Mouse (Mus musculus) midbrain, embryonic 12.5 days (tissue): ENCODE data around the gene Podn. TPM values are rescaled to one million over a fixed set of nuclear protein-coding genes. Genes with fewer than 3 reads are reported as not detected.

Experiments
- ATAC-seq: fragments of 200-750 bp; cut with Nextera tagmentation; 2 replicates; pipeline ENCODE4 v1.8.0; 2017; ENCODE audit warnings: low read depth, moderate TSS enrichment, moderate library complexity; ENCODE audit not compliant: low FRiP score
- H3K27ac ChIP-seq: fragments of 300-500 bp; sonication (generic); replicated peaks from 2 replicates; pipeline ENCODE4 v1.5.1; 2016; ENCODE audit warnings: mild to moderate bottlenecking
- H3K27me3 ChIP-seq: fragments of 300-500 bp; sonication (generic); 2 replicates; pipeline ENCODE4 v1.6.1; 2016; ENCODE audit warnings: mild to moderate bottlenecking
- H3K36me3 ChIP-seq: fragments of 300-500 bp; sonication (generic); 2 replicates; pipeline ENCODE4 v1.6.1; 2016
- H3K4me1 ChIP-seq: fragments of 300-500 bp; sonication (generic); 2 replicates; pipeline ENCODE4 v1.6.1; 2016
- H3K4me2 ChIP-seq: fragments of 300-500 bp; sonication (generic); replicated peaks from 2 replicates; pipeline ENCODE4 v1.6.1; 2016; ENCODE audit warnings: mild to moderate bottlenecking, moderate library complexity
- H3K4me3 ChIP-seq: fragments of 300-500 bp; sonication (generic); 2 replicates; pipeline ENCODE4 v1.5.1; 2016; ENCODE audit warnings: mild to moderate bottlenecking
- H3K9ac ChIP-seq: fragments of 300-500 bp; sonication (generic); replicated peaks from 2 replicates; pipeline ENCODE4 v1.6.1; 2016; ENCODE audit warnings: mild to moderate bottlenecking, moderate library complexity
- H3K9me3 ChIP-seq: fragments of 300-500 bp; sonication (generic); 2 replicates; pipeline ENCODE4 v1.6.1; 2016; ENCODE audit warnings: mild to moderate bottlenecking
- WGBS: fragments of 180-500 bp; shearing (Covaris S2); methylation state at CpG from one replicate; pipeline ENCODE4 v1.1.7; 2016; 5-methylcytosine and 5-hydroxymethylcytosine counted together
- polyA plus RNA-seq: library from polyadenylated mRNA; unstranded; fragments of >200 nt; fragmentation: Nextera tagmentation; extraction: Ambion mirVana; gene quantifications from 2 replicates; pipeline ENCODE4 v1.2.1, GENCODE M21; 2016

Gene Podn
- polyA plus RNA-seq, 1 experiment from 2014 or later, result 0.20 TPM

DNA sequence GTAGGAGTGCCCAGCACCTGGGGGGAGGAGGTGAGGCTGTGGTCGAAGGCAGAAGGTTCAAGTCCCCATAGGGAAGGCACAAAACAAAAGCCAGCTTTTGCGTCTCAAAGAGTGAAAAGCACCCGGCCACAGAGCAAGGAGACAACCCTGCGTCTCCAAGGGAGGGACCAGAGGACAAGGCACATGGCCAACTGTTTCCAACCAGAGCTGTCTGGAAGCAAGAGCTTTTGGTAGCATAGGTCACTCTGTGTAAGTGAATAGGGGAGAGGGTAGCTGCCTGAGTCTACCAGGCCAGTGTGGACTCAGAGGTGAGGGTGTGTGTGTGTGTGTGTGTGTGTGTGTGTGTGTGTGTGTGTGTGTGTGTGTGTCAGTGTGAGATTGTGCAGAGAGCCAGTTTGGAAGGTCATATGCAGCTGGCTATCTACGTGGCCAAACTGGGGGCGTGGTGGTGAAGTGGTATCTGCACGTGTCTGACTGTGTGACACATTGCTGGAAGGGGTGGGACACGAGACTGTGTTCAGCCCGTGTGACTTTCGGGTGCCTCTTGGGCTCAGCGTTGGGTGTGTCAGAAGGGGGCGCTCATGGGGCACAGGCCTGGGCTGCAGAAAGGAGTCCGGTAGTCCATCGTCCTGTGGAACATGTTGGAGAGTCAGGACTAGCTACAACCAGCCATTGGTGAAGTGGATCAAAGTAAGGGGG is 81.0 kb downstream of the Podn start:
- Histone ChIP-seq H3K9me3 (no peaks in the 10 kb centered on the region), H3K27me3 (no peaks in the 10 kb centered on the region; the same call in 1 of the 2 replicates), H3K9ac (no peak overlapping the region), H3K27ac (no peak overlapping the region), H3K4me2 (no peak overlapping the region), H3K4me1 (peaks cover 11% of the 10 kb centered on the region), H3K36me3 (no peaks in the 10 kb centered on the region), H3K4me3 (no peak overlapping the region)
- 62% methylated on average over 14 of the region's 14 CpGs for WGBS
- no peak for ATAC-seq

DNA sequence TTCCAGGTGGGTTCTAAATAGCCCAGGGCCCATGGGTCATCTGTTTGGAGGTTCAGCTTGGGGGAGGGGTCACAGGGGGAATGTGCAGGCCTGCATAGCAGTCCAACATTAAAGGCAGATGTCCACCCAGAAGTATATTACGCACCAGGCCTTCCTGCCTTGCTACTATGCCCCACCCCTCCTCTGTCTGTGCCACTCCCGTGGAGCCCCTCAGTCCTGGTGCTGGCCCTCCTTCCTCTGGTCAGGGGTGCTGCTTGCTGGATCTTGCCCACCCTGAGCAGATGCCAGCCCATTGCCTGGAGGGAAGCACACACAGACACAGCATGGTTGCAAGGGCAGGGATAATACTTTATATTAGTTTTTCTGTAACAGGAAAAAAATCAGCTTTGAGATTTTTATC is 81.8 kb downstream of the Podn start:
- no peak for ATAC-seq
- H3K9ac ChIP-seq, result no peak overlapping the region
- no peaks in the 10 kb centered on the region; the same call in 1 of the 2 replicates for H3K27me3 ChIP-seq
- no peak overlapping the region for H3K27ac ChIP-seq
- H3K4me1 ChIP-seq, result peaks cover 11% of the 10 kb centered on the region
- H3K36me3 ChIP-seq, result no peaks in the 10 kb centered on the region
- WGBS, result 64% methylated on average over 2 of the region's 2 CpGs
- H3K9me3 ChIP-seq, result no peaks in the 10 kb centered on the region
- no peak overlapping the region for H3K4me3 ChIP-seq
- H3K4me2 ChIP-seq, result no peak overlapping the region

DNA sequence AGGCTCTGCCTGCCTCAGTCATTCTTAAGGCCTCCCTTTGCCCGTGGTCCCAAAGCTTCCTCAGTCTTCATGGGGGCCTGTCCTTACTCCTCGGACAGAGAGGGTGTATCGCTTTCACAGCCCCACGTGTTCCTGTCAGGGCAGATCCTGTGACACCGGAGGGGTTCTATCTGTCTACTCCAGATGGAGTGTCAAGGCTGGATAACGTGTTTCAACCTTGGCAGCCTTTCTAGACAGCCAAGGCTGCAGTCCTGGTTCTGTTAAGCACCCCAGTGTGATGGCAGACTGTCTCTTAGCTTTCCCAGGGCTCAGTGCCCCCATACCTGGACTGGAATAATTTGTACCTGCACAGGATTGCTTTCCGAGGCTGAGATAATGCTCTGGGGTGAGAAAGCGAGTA is 87.7 kb downstream of the Podn start:
- Histone ChIP-seq H3K4me1 (no peaks in the 10 kb centered on the region), H3K9ac (no peak overlapping the region), H3K4me3 (no peak overlapping the region), H3K27ac (no peak overlapping the region), H3K27me3 (no peaks in the 10 kb centered on the region), H3K36me3 (no peaks in the 10 kb centered on the region), H3K4me2 (no peak overlapping the region), H3K9me3 (no peaks in the 10 kb centered on the region)
- no peak for ATAC-seq
- WGBS, result 86% methylated on average over 8 of the region's 8 CpGs

DNA sequence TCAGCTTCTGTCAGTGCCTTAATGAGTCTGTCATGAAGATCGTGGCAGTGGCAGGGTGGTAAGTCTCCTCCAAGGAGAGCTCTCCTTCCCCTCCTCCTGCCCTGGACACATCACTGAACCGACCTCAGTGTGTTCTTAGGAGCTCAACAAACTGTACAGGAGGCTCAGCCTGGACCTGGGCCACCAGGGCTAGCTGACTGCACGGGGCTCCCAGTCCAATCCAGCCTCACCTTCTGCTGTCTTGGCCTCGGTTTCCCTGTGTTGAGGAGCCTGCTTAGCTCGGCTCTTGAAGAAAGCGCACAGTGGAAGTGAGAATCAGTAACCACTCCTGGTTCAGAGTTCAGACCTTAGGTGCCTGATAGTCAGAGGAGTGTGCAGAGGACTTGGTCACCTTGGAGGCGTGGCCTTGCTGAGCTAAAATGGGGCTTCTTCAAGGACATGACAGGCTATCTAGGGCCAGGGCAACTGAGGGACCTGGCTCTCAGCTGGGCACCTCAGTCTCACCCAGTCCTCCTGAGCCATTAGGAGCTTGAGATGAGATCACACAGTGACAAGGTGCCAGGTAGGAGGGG is 88.6 kb downstream of the Podn start:
- ATAC-seq, result no peak
- Histone ChIP-seq H3K27me3 (no peaks in the 10 kb centered on the region), H3K4me1 (no peaks in the 10 kb centered on the region), H3K9ac (no peak overlapping the region), H3K9me3 (no peaks in the 10 kb centered on the region), H3K4me3 (no peak overlapping the region), H3K27ac (no peak overlapping the region), H3K36me3 (no peaks in the 10 kb centered on the region), H3K4me2 (no peak overlapping the region)
- 80% methylated on average over 7 of the region's 7 CpGs for WGBS

DNA sequence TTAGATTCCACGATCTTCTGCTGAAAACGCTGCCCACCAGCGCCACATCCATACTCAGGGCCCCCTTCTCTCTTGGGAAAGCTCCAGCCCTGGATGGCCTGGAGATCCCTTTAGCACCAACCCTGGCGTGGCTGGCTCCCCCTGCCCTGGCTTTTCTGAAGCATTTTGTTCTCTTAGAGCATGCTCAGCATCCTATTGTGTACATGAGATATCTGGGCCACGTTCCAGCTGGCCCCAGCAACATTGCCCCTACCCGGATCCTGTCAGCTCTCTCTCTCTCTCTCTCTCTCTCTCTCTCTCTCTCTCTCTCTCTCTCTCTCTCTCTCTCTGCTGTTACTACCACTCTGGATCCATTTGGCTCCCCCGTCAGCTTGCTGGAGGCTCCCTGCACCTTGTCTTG is 90.9 kb downstream of the Podn start:
- 63% methylated on average over 7 of the region's 7 CpGs for WGBS

DNA sequence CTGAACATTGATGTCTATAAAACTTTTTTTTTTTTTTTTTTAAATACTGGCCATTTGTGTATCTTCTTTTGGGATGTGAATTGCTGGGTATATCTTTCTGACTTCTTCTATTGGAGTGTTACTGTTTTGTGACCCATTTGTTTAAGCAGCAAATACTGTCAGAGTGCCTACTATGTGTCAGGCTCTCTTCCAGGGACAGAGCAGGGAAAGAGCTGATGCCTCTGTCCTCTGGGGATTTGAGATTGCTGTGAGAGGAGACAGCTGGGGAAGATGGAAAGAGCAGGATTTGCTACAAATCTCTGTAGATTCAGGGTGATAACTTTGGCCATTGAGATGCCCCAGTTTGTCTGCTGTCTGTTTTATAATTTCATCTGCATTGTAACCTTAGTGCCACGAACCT is 96.9 kb downstream of the Podn start:
- Histone ChIP-seq H3K4me3 (no peak overlapping the region), H3K4me2 (no peak overlapping the region), H3K27ac (no peak overlapping the region), H3K9me3 (no peaks in the 10 kb centered on the region), H3K36me3 (no peaks in the 10 kb centered on the region), H3K9ac (no peak overlapping the region), H3K27me3 (no peaks in the 10 kb centered on the region), H3K4me1 (no peaks in the 10 kb centered on the region)
- WGBS, result 71% methylated on average over 1 of the region's 1 CpGs
- no peak for ATAC-seq

More for the DNA sequence above, 90.9 kb downstream of the Podn start:
- Histone ChIP-seq H3K4me1 (no peaks in the 10 kb centered on the region), H3K27ac (no peak overlapping the region), H3K27me3 (no peaks in the 10 kb centered on the region), H3K36me3 (no peaks in the 10 kb centered on the region), H3K4me3 (no peak overlapping the region), H3K9me3 (no peaks in the 10 kb centered on the region), H3K4me2 (no peak overlapping the region), H3K9ac (no peak overlapping the region)
- no peak for ATAC-seq

DNA sequence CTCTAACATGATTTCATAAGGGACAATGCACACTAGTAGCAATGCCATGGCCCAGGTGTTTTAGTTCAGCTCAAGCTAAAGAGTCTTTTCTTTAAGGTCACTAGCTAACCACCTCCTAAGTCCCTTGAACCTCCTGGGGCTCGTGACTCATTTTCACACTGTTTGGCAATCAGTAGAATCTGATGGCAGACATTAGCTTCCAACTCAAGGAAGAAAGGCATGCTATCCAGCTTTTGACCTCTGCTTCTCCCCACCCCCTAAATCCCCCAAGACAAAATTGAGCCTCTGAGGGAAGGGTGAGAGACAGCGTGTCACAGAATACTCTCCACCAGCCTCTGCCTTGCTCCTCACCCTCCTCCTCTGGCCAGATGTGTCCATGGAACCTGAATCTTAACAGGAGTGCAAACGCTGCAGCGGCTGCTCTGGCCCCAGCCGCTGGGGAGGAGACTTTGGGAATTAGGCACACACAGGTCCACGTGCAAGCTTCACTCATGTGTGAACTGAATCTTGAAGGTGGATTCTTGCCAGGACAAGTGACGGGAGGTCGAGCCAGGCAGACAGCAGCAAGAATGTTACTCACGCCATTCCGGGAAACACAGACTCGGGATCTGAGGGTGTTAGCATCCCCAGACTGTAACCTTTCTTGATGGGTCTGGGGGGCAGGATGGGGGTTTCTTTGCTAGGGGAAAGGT is 97.5 kb downstream of the Podn start:
- Histone ChIP-seq H3K27me3 (no peaks in the 10 kb centered on the region), H3K9me3 (no peaks in the 10 kb centered on the region), H3K4me1 (no peaks in the 10 kb centered on the region), H3K9ac (no peak overlapping the region), H3K4me2 (no peak overlapping the region), H3K27ac (no peak overlapping the region), H3K36me3 (no peaks in the 10 kb centered on the region), H3K4me3 (no peak overlapping the region)
- WGBS, result 36% methylated on average over 11 of the region's 11 CpGs
- ATAC-seq, result no peak

DNA sequence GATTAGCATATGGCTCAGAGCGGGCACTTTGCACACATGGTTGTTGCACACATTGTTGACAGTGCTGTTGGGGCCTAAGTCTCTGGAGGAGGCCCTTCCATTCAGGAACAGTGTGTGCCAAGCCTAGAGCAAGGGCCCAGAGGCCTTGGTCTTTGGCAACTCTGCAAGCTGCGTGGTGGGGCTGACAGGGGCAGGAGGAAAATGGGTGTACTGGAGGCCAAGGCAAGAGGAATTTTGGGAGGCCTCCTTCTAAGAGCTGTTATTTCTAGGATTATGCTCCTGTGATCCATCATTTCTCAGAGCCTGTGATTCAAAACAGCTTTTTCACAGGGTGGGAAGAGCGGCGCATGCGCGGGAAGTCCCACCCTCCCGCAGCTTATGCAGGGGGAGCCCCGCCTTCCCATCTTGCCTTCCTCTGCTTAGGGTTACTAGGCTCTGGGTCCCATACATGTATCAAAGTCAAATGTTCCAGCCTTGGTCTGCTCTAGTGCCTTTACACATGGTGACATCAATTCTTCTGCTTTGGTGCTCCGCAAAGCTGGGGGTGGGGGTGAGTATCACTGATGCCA is 99.7 kb downstream of the Podn start:
- WGBS, result 91% methylated on average over 9 of the region's 9 CpGs
- ATAC-seq, result no peak

DNA sequence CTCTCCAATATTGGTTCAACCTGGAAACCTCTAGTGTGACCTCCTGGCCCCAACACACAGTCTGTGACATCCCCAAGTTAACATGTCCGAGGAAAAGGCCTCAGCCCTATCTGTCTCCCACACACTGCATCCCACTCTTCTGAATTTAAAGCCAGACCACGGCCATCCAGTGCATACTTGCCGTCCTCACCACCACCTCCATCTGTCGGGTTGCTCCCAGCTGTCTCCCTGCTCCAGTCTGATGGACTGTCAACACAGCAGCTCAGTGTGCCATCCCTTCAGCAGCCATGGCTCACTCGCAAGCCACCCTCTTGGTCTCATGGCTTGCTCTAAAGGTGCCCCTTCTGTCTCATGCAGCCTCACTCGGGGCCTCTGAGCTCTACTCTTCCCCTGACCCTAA is 100.5 kb downstream of the Podn start:
- Histone ChIP-seq H3K4me2 (no peak overlapping the region), H3K9ac (no peak overlapping the region), H3K27me3 (peaks cover 8% of the 10 kb centered on the region; the same call in 1 of the 2 replicates), H3K36me3 (no peaks in the 10 kb centered on the region), H3K27ac (no peak overlapping the region), H3K4me1 (peaks cover 7% of the 10 kb centered on the region), H3K9me3 (no peaks in the 10 kb centered on the region), H3K4me3 (no peak overlapping the region)
- ATAC-seq, result no peak
- 84% methylated on average over 6 of the region's 6 CpGs for WGBS

More for the DNA sequence above, 99.7 kb downstream of the Podn start:
- Histone ChIP-seq H3K27ac (no peak overlapping the region), H3K4me3 (no peak overlapping the region), H3K4me2 (no peak overlapping the region), H3K27me3 (peaks cover 6% of the 10 kb centered on the region; the same call in 1 of the 2 replicates), H3K9me3 (no peaks in the 10 kb centered on the region), H3K36me3 (no peaks in the 10 kb centered on the region), H3K9ac (no peak overlapping the region), H3K4me1 (peaks cover 6% of the 10 kb centered on the region)

DNA sequence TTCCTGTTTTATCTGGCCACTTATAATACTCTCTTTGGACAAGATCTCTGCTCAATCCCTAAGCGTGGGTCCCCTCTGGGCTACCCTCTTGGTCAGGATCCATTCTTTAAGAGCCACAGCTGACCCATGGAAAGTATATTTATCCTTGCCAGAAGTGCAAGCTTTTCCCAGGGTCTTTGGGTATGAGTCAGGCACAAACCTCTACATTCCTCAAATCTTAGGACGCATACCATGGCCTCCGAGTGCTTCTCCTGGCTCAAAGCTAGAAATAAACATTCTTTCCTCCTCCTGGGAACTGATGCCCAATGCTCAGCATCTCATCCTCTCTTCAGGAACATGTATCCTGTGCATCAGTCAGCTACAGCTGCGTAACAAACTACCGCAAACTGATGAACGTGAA is 101.2 kb downstream of the Podn start:
- WGBS, result 91% methylated on average over 6 of the region's 6 CpGs
- Histone ChIP-seq H3K9ac (no peak overlapping the region), H3K4me2 (no peak overlapping the region), H3K4me3 (no peak overlapping the region), H3K9me3 (no peaks in the 10 kb centered on the region), H3K27ac (no peak overlapping the region), H3K36me3 (no peaks in the 10 kb centered on the region), H3K27me3 (peaks cover 8% of the 10 kb centered on the region; the same call in 1 of the 2 replicates), H3K4me1 (peaks cover 7% of the 10 kb centered on the region)
- ATAC-seq, result no peak

DNA sequence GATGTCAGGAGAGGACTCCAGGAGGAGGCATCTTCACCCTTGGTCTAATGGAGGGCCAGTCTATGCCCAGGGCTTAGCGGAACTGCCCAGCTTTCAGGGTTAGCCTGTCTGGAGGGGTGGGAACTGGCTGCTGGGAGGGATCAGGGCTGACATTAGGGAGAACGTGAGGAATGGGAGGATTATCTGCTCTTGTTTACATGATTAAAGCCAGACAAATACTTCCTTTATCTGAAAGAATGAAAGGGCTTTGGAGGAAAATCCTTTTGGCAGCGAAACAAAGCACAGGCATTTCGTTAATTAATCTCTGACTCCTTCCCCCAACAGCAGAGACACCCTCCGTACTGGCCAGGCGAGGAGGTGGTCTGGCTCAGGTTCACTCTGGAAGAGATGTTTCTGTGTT is 104.4 kb downstream of the Podn start:
- Histone ChIP-seq H3K36me3 (no peaks in the 10 kb centered on the region), H3K27ac (no peak overlapping the region), H3K4me1 (peaks cover 7% of the 10 kb centered on the region), H3K4me2 (no peak overlapping the region), H3K27me3 (peaks cover 8% of the 10 kb centered on the region), H3K9ac (no peak overlapping the region), H3K4me3 (no peak overlapping the region), H3K9me3 (no peaks in the 10 kb centered on the region)
- WGBS, result 6% methylated on average over 6 of the region's 6 CpGs
- no peak for ATAC-seq

DNA sequence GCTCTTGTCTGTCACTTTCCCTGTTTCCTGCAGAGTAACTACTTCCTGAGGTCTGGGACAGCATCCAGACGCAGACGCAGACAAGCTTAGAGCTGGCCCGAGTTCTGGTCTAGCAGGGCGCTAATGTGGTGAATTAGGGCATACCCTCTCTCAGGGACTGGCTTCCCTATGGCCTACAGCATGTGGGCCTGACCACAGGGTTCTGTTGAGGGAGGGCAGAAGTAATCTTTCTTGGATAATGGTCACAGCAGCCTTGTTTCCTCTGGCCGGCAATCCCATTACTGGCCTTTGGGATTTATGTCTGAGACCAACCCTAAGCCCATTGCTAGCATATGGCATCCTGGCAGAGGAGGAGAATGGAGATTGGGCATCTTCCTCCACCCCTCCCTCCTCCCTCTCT is 105.4 kb downstream of the Podn start:
- H3K9ac ChIP-seq, result no peak overlapping the region
- peaks cover 8% of the 10 kb centered on the region for H3K27me3 ChIP-seq
- H3K27ac ChIP-seq, result no peak overlapping the region
- 66% methylated on average over 5 of the region's 5 CpGs for WGBS
- H3K9me3 ChIP-seq, result no peaks in the 10 kb centered on the region
- H3K4me2 ChIP-seq, result no peak overlapping the region
- H3K36me3 ChIP-seq, result no peaks in the 10 kb centered on the region
- ATAC-seq, result no peak
- H3K4me3 ChIP-seq, result no peak overlapping the region
- peaks cover 7% of the 10 kb centered on the region for H3K4me1 ChIP-seq
